Mouse (Mus musculus) ES-E14 (cell line): ENCODE measurements around the gene Acap3. TPM values are rescaled to one million over a fixed set of nuclear protein-coding genes. Genes with fewer than 3 reads are reported as not detected.

ENCODE experiments used
- DNase-seq: peaks from one replicate; pipeline ENCODE4 v3.0.0-alpha.2; 2013; ENCODE audit warnings: low read depth, low spot score
- H3K27ac ChIP-seq: 2 replicates; pipeline ENCODE4 v1.5.1; 2012; ENCODE audit warnings: low read depth, mild to moderate bottlenecking, low read length, moderate library complexity, mixed read lengths; ENCODE audit not compliant: poor library complexity, insufficient read depth, severe bottlenecking
- H3K36me3 ChIP-seq: 2 replicates; pipeline ENCODE4 v1.6.1; 2012; ENCODE audit warnings: mild to moderate bottlenecking, low read length, moderate library complexity, mixed read lengths; ENCODE audit not compliant: control insufficient read depth, poor library complexity, insufficient read depth, severe bottlenecking
- H3K4me1 ChIP-seq, 2 experiments: fragments of 150-350 bp in 1 of 2; sonication (generic) in 1 of 2; 2 replicates each; pipeline ENCODE4 v1.6.1; 2012; ENCODE audit warnings: low read length in 2 of 2, mild to moderate bottlenecking in 1 of 2, mixed read lengths in 1 of 2; ENCODE audit not compliant: control insufficient read depth in 2 of 2, insufficient read depth in 2 of 2, poor library complexity in 1 of 2
- H3K4me3 ChIP-seq, 2 experiments: fragments of 150-350 bp in 1 of 2; sonication (generic) in 1 of 2; 2 replicates each; pipeline ENCODE4 v1.5.1; 2012; ENCODE audit warnings: low read length in 2 of 2, low read depth in 1 of 2, mild to moderate bottlenecking in 1 of 2, mixed read lengths in 1 of 2; ENCODE audit not compliant: insufficient read depth in 1 of 2, poor library complexity in 1 of 2, severe bottlenecking in 1 of 2
- H3K9ac ChIP-seq: 2 replicates; pipeline ENCODE4 v1.6.1; 2012; ENCODE audit warnings: low read depth, mild to moderate bottlenecking, low read length, mixed read lengths; ENCODE audit not compliant: poor library complexity, insufficient read depth, severe bottlenecking
- H3K9me3 ChIP-seq: fragments of 150-350 bp; sonication (generic); 2 replicates; pipeline ENCODE4 v1.6.1; 2012; ENCODE audit warnings: low read depth, mild to moderate bottlenecking, low read length; ENCODE audit not compliant: control insufficient read depth, insufficient read depth
- CHD2 ChIP-seq: IDR thresholded peaks from 2 replicates; pipeline ENCODE4 v1.6.1; 2014; ENCODE audit warnings: mild to moderate bottlenecking, low read depth, low read length, inconsistent platforms
- HCFC1 ChIP-seq: IDR thresholded peaks from 2 replicates; pipeline ENCODE4 v1.6.1; 2012; ENCODE audit warnings: low read length, inconsistent platforms, borderline replicate concordance; ENCODE audit not compliant: insufficient read depth
- MAFK ChIP-seq: IDR thresholded peaks from 2 replicates; pipeline ENCODE4 v1.6.1; 2014; ENCODE audit warnings: mild to moderate bottlenecking, low read depth, low read length, inconsistent platforms; ENCODE audit not compliant: insufficient read depth
- ZC3H11A ChIP-seq: IDR thresholded peaks from 2 replicates; pipeline ENCODE4 v1.6.1; 2012; ENCODE audit warnings: low read depth, mild to moderate bottlenecking, inconsistent platforms, low read length, borderline replicate concordance
- ZNF384 ChIP-seq: IDR thresholded peaks from 2 replicates; pipeline ENCODE4 v1.6.1; 2012; ENCODE audit warnings: low read depth, low read length, inconsistent platforms
- in situ Hi-C, 2 experiments: fragments of 600-800 bp; cut with MboI; formaldehyde crosslinking; loops; one replicate each; pipeline ENCODE4 v1.15.1; 2025; ENCODE audit warnings: low sequenced_read_pairs in 2 of 2, inconsistent platforms in 1 of 2; ENCODE audit not compliant: unreplicated experiment in 2 of 2
- total RNA-seq: library from RNA; depleted of rRNA; stranded (reverse); fragments of 300-350 nt; gene quantifications from 2 replicates; pipeline ENCODE4 v1.2.3, GENCODE M21; 2012

Acap3 gene
- total RNA-seq, 1 experiment: 17.1 TPM

GRCm38 (mm10) chr4:155869317-155870033 lies 22.1 kb upstream of the Acap3 start, which contains the start of the genes Cptp and Ints11:
Gene Cptp (minus strand): TSS chr4:155869440.
Gene Ints11 (plus strand): TSS chr4:155869546.
- Histone ChIP-seq H3K9me3 (no peaks in the 10 kb centered on the region), H3K4me3 (peak within 1 kb of the TSS; percentile 95 to 100), H3K36me3 (peaks cover 31% of the 10 kb centered on the region), H3K9ac (peak within 1 kb of the TSS; percentile 98), H3K27ac (peak within 1 kb of the TSS; percentile 11; the same call in 1 of the 2 replicates), H3K4me1 (peaks cover 0 to 2% of the 10 kb centered on the region in 2 experiments; a peak in 1 of 4 replicates)
- in situ Hi-C loops: no loop called here
- DNase-seq: peak; percentile 93
- TF ChIP-seq HCFC1: no peak
- TF ChIP-seq MAFK: no peak
- TF ChIP-seq ZNF384: no peak
- no peak for TF ChIP-seq CHD2

- H3K27ac ChIP-seq: no peak overlapping the region
- in situ Hi-C loops: no loop called here
- no peak for DNase-seq
- H3K4me3 ChIP-seq: no peak overlapping the region
- peak overlapping the region; percentile 37; the same call in 1 of the 2 replicates for H3K9ac ChIP-seq
- peaks cover 0 to 2% of the 10 kb centered on the region in 2 experiments; a peak in 1 of 4 replicates for H3K4me1 ChIP-seq
- peaks cover 32% of the 10 kb centered on the region for H3K36me3 ChIP-seq
- H3K9me3 ChIP-seq: no peaks in the 10 kb centered on the region
- TF ChIP-seq MAFK: no peak
- no peak for TF ChIP-seq HCFC1
- no peak for TF ChIP-seq ZC3H11A
- TF ChIP-seq ZNF384: no peak
- TF ChIP-seq CHD2: no peak
Observed at GRCm38 (mm10) chr4:155871404-155871803, 20.2 kb upstream of the Acap3 start.

GRCm38 (mm10) chr4:155883587-155883986 lies 8.0 kb upstream of the Acap3 start:
- no peak for TF ChIP-seq CHD2
- Histone ChIP-seq H3K4me3 (no peak overlapping the region), H3K27ac (no peak overlapping the region), H3K36me3 (peaks cover 36% of the 10 kb centered on the region), H3K9me3 (no peaks in the 10 kb centered on the region), H3K9ac (no peak overlapping the region), H3K4me1 (no peaks in the 10 kb centered on the region)
- in situ Hi-C loops: no loop called here
- no peak for DNase-seq

GRCm38 (mm10) chr4:155886330-155886729 lies 5.3 kb upstream of the Acap3 start:
- in situ Hi-C loops: no loop called here
- H3K9me3 ChIP-seq: no peaks in the 10 kb centered on the region
- TF ChIP-seq HCFC1 (no peak), MAFK (no peak), CHD2 (no peak), ZNF384 (no peak), ZC3H11A (no peak)
- 0 out of 4 replicates have a peak, but pooled peaks cover 0 to 2% of the 10 kb centered on the region in 2 experiments for H3K4me1 ChIP-seq
- H3K9ac ChIP-seq: no peak overlapping the region
- H3K27ac ChIP-seq: no peak overlapping the region
- H3K36me3 ChIP-seq: peaks cover 46% of the 10 kb centered on the region
- DNase-seq: no peak
- no peak overlapping the region for H3K4me3 ChIP-seq

GRCm38 (mm10) chr4:155887674-155888073 lies 3.9 kb upstream of the Acap3 start:
- Histone ChIP-seq H3K27ac (no peak overlapping the region), H3K4me3 (no peak overlapping the region), H3K36me3 (peaks cover 46% of the 10 kb centered on the region), H3K9ac (no peak overlapping the region), H3K4me1 (peaks cover 0 to 2% of the 10 kb centered on the region in 2 experiments; a peak in 1 of 4 replicates), H3K9me3 (no peaks in the 10 kb centered on the region)
- TF ChIP-seq MAFK (no peak), HCFC1 (no peak), ZC3H11A (no peak), ZNF384 (no peak), CHD2 (no peak)
- DNase-seq: no peak
- in situ Hi-C loops: no loop called here
